8 mouse cellular contexts compared by ENCODE assay signal in the genomic region with DNA sequence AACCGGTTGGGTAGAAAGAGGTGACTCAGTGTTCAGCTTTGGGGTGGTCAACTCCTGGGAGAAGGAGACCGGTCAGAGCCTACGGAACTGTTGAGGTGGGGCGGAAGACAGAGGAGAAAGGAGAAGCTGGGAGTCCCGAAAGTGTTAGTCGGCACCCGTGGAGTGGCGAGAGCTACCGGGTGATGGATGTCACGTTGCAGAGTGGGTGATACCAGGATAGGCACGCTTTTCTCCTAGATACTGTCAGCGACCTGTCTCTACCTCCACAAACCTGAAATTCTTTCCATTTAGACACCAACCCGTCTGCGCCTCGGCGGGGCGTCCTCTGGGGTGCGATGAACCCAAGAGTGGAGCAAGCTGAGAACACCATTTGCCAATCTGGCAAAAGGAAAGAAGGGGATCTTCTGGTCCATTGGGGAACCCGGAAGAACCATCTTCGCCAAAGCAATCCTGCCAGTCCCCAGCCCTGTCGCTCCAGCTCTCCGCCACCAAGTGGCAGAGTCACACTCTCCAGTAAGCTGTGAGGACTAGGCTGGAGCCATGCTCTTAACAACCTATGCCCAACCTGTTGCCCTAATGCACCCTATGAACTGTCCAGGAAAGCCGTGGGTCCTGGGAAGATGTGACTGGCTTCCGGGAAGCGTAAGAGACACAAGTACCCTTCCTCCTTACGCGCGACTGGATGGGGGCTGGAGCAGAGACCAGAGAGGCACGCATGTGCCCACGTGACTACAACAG. TPM values are rescaled to one million over a fixed set of nuclear protein-coding genes. Genes with fewer than 3 reads are reported as not detected.
DNase-seq lines count a peak whose midpoint lies in the region; ATAC-seq lines count a peak whose summit lies in the region.

A gene (minus strand): TSS at position 628 of the 738 bp plus-strand sequence.

- H3K27ac ChIP-seq in forebrain, embryonic 15.5 days (replicated peaks), result no peak within 1 kb of the TSS
- peak within 1 kb of the TSS; percentile 10; the same call in 1 of the 2 replicates for H3K27ac ChIP-seq in kidney, embryonic 14.5 days (ENCODE audit: low read depth, low read length)
- no peak within 1 kb of the TSS for H3K27ac ChIP-seq in midbrain, embryonic 10.5 days (replicated peaks)

- H3K9ac ChIP-seq in forebrain, embryonic 15.5 days (replicated peaks), result no peak within 1 kb of the TSS
- H3K9ac ChIP-seq in kidney, embryonic 14.5 days (ENCODE audit: low read depth, low read length), result peak within 1 kb of the TSS; percentile 35; the same call in 1 of the 2 replicates

- 0 out of 2 replicates have a peak, but pooled peaks have one; percentile 46 for ATAC-seq in forebrain, embryonic 15.5 days (replicated peaks)
- peak; percentile 76 for ATAC-seq in kidney, embryonic 14.5 days (ENCODE audit: low FRiP score, low TSS enrichment)

- no peaks in the 10 kb centered on the region for H3K9me3 ChIP-seq in forebrain, embryonic 15.5 days
- no peaks in the 10 kb centered on the region for H3K9me3 ChIP-seq in kidney, embryonic 14.5 days (ENCODE audit: control insufficient read depth, low read length)
- no peaks in the 10 kb centered on the region for H3K9me3 ChIP-seq in midbrain, embryonic 10.5 days (replicated peaks)

- H3K4me3 ChIP-seq in forebrain, embryonic 15.5 days, result no peak within 1 kb of the TSS
- H3K4me3 ChIP-seq in kidney, embryonic 14.5 days (ENCODE audit: low read length), result peak within 1 kb of the TSS; percentile 42
- H3K4me3 ChIP-seq in midbrain, embryonic 10.5 days, result peak within 1 kb of the TSS; percentile 36

- peaks cover 83% of the 10 kb centered on the region for H3K27me3 ChIP-seq in forebrain, embryonic 15.5 days
- H3K27me3 ChIP-seq in kidney, embryonic 14.5 days (ENCODE audit: control insufficient read depth, insufficient read depth, low read length), result peaks cover 82% of the 10 kb centered on the region
- peaks cover 97% of the 10 kb centered on the region for H3K27me3 ChIP-seq in midbrain, embryonic 10.5 days (ENCODE audit: low read depth, poor library complexity, severe bottlenecking)

- H3K4me1 ChIP-seq in forebrain, embryonic 15.5 days, result peaks cover 9% of the 10 kb centered on the region; the same call in 1 of the 2 replicates
- peaks cover 6% of the 10 kb centered on the region; the same call in 1 of the 2 replicates for H3K4me1 ChIP-seq in kidney, embryonic 14.5 days (ENCODE audit: control insufficient read depth, insufficient read depth, low read length)
- peaks cover 28% of the 10 kb centered on the region for H3K4me1 ChIP-seq in midbrain, embryonic 10.5 days

- DNase-seq in CD4-positive helper T cell, adult 2 months (ENCODE audit: low read depth, low spot score), result peak; percentile 77
- peak; percentile 85 for DNase-seq in ES-CJ7 (ENCODE audit: low read depth, low spot score)
- DNase-seq in midbrain, embryonic 10.5 days (ENCODE audit: low spot score), result peak; percentile 70
- peak; percentile 68 for DNase-seq in thymus, postnatal 25 days
- no peak for DNase-seq in left cerebral cortex, postnatal 4 days
- DNase-seq in cerebellum, adult 11-12 months, result no peak

- no peaks in the 10 kb centered on the region for H3K36me3 ChIP-seq in forebrain, embryonic 15.5 days
- H3K36me3 ChIP-seq in kidney, embryonic 14.5 days (ENCODE audit: control insufficient read depth, insufficient read depth, low read length), result no peaks in the 10 kb centered on the region
- no peaks in the 10 kb centered on the region for H3K36me3 ChIP-seq in midbrain, embryonic 10.5 days

- intact Hi-C loops in left cerebral cortex, postnatal 4 days (cut with DNase I), result loop anchor here (10.0 kb wide), 1 partner anchor 1134 kb away; no protein-coding TSS in a partner anchor

- no peak within 1 kb of the TSS for H3K4me2 ChIP-seq in forebrain, embryonic 15.5 days (replicated peaks)
- peak within 1 kb of the TSS; percentile 29 for H3K4me2 ChIP-seq in kidney, embryonic 14.5 days (replicated peaks; ENCODE audit: low read depth, low read length)

- WGBS in forebrain, embryonic 15.5 days, result under 1% methylated on average over 30 of the region's 30 CpGs
- under 1% methylated on average over 30 of the region's 30 CpGs for WGBS in kidney, embryonic 14.5 days
- 0% methylated on average over 30 of the region's 30 CpGs for WGBS in midbrain, embryonic 10.5 days

RNA-seq across cellular contexts. Expression of the gene that starts here (rescaled TPM):
- polyA plus RNA-seq in forebrain, embryonic 15.5 days (2015; fragmentation: Nextera tagmentation; extraction: Ambion mirVana), result not detected in 2 replicates
- 5.0 and 6.4 TPM in 2 replicates for polyA plus RNA-seq in kidney, embryonic 14.5 days (2014; fragmentation: Nextera tagmentation; extraction: Ambion mirVana)
- 0.47 and 1.2 TPM in 2 replicates for polyA plus RNA-seq in midbrain, embryonic 10.5 days (2016; fragmentation: Nextera tagmentation; extraction: Ambion mirVana)
- not detected for total RNA-seq in left cerebral cortex, postnatal 4 days (2021)

Comparison
In these comparisons a context has a peak if more than half of its experiments do, and no peak if none do; other contexts are left out.
1. Peak in ATAC-seq in forebrain, embryonic 15.5 days; RNA of the gene not detected or under 1 TPM.
2. DNase-seq: peak in CD4-positive helper T cell, adult 2 months (single experiment), ES-CJ7 (single experiment), midbrain, embryonic 10.5 days (single experiment) and thymus, postnatal 25 days (single experiment); none in left cerebral cortex, postnatal 4 days (single experiment) and cerebellum, adult 11-12 months (single experiment).